Mouse (Mus musculus): ENCODE measurements at regions not wholly inside any gene's neighbourhood (a gene's known extent, or its start where the extent isn't known, plus 50 kb on each side); places are given as distances from the start of the nearest gene placed in this dataset.

GRCm38 (mm10) chr4:31381069-31381969 lies 582.6 kb upstream of the Map3k7 start:
- in situ Hi-C loops (cut with MboI, MseI) = no loop called here

- in situ Hi-C loops (cut with MboI, MseI) = no loop called here
Measured at GRCm38 (mm10) chr4:31392932-31393632, 570.8 kb upstream of the Map3k7 start.

GRCm38 (mm10) chr4:31395538-31395937 lies 568.4 kb upstream of the Map3k7 start:
- in situ Hi-C loops (cut with MboI, MseI) = no loop called here

- in situ Hi-C loops (cut with MboI, MseI) = no loop called here
Measured at GRCm38 (mm10) chr4:31403976-31404375, 559.9 kb upstream of the Map3k7 start.

GRCm38 (mm10) chr4:31404840-31405714 lies 558.8 kb upstream of the Map3k7 start:
- in situ Hi-C loops (cut with MboI, MseI) = no loop called here

GRCm38 (mm10) chr4:31410157-31410556 lies 553.7 kb upstream of the Map3k7 start:
- in situ Hi-C loops (cut with MboI, MseI) = no loop called here

- in situ Hi-C loops (cut with MboI, MseI) = no loop called here
Measured at GRCm38 (mm10) chr4:31411770-31412525, 551.9 kb upstream of the Map3k7 start.

GRCm38 (mm10) chr4:31417161-31417560 lies 546.7 kb upstream of the Map3k7 start:
- in situ Hi-C loops (cut with MboI, MseI) = no loop called here

- in situ Hi-C loops (cut with MboI, MseI) = no loop called here
Measured at GRCm38 (mm10) chr4:31419240-31419639, 544.7 kb upstream of the Map3k7 start.

- in situ Hi-C loops (cut with MboI, MseI) = no loop called here
Measured at GRCm38 (mm10) chr4:31420167-31420566, 543.7 kb upstream of the Map3k7 start.

- in situ Hi-C loops (cut with MboI, MseI) = no loop called here
Measured at GRCm38 (mm10) chr4:31421386-31421785, 542.5 kb upstream of the Map3k7 start.

GRCm38 (mm10) chr4:31425135-31425534 lies 538.8 kb upstream of the Map3k7 start:
- in situ Hi-C loops (cut with MboI, MseI) = no loop called here

GRCm38 (mm10) chr4:31425716-31426115 lies 538.2 kb upstream of the Map3k7 start:
- in situ Hi-C loops (cut with MboI, MseI) = no loop called here

- in situ Hi-C loops (cut with MboI, MseI) = no loop called here
Measured at GRCm38 (mm10) chr4:31426169-31427030, 537.5 kb upstream of the Map3k7 start.

- in situ Hi-C loops (cut with MboI, MseI) = loop anchor here (10.0 kb wide), 1 partner anchor 359 kb away; no protein-coding TSS in a partner anchor
Measured at GRCm38 (mm10) chr4:31433943-31434342, 530.0 kb upstream of the Map3k7 start.

- in situ Hi-C loops (cut with MboI, MseI) = loop anchor here (10.0 kb wide), 1 partner anchor 730 kb away; no protein-coding TSS in a partner anchor
Measured at GRCm38 (mm10) chr4:31454898-31455297, 509.0 kb upstream of the Map3k7 start.

GRCm38 (mm10) chr4:31455466-31455865 lies 508.4 kb upstream of the Map3k7 start:
- in situ Hi-C loops (cut with MboI, MseI) = loop anchor here (10.0 kb wide), 1 partner anchor 731 kb away; no protein-coding TSS in a partner anchor

- in situ Hi-C loops (cut with MboI, MseI) = no loop called here
Measured at GRCm38 (mm10) chr4:31462456-31462855, 501.4 kb upstream of the Map3k7 start.

GRCm38 (mm10) chr4:31463130-31463698 lies 500.7 kb upstream of the Map3k7 start:
- in situ Hi-C loops (cut with MboI, MseI) = no loop called here

- in situ Hi-C loops (cut with MboI, MseI) = no loop called here
Measured at GRCm38 (mm10) chr4:31468306-31468705, 495.6 kb upstream of the Map3k7 start.
